In the genomic region with DNA sequence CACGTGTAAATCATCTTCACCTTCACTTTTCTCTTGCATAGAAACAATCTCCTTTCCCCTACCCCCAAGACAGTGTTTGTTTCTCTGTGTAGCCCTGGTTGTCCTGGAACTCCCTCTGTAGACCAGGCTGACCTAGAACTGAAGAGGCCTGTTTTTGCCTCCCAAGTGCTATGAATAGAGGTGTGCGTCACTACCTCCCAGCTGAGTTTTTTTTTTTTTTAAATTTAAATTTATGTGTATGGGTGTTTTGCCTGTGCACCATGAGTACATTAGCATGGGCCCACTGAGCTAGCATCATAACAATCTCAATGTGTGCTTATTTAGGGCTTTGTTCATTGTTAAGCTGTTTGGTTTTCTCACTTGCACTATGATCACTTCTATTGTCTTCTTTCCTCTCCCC, we compare ENCODE assay signal across 24 mouse cellular contexts.
"Had no signal": no experiment of that assay in that cellular context is flagged by ENCODE, and none has a peak within 500 bp of the region (broad histone marks: within the 10 kb centered on the region; RNA-seq: fewer than 3 reads in every experiment).

No protein-coding gene starts in this region.

- H3K27me3 ChIP-seq: heart, embryonic 12.5 days; hindbrain, embryonic 12.5 days; kidney, embryonic 15.5 days; limb, embryonic 13.5 days; limb, embryonic 15.5 days; liver, embryonic 12.5 days had no signal

- H3K4me2 ChIP-seq: heart, embryonic 12.5 days; hindbrain, embryonic 12.5 days; hindbrain, embryonic 14.5 days; kidney, embryonic 15.5 days; limb, embryonic 13.5 days; limb, embryonic 15.5 days; liver, embryonic 12.5 days had no signal

- DNase-seq: gastrocnemius, postnatal 10 days; gastrocnemius, postnatal 25 days; heart, adult 18-20 months; heart, postnatal 10 days; heart, postnatal 4 days; kidney, adult 11 months; kidney, adult 2 months; kidney, adult 9 months; kidney, postnatal 14 days; kidney, postnatal 36 days; left cerebral cortex, postnatal 4 days had no signal

- H3K36me3 ChIP-seq: heart, embryonic 10.5 days; heart, embryonic 12.5 days; hindbrain, embryonic 10.5 days; hindbrain, embryonic 12.5 days; kidney, embryonic 15.5 days; limb, embryonic 13.5 days; limb, embryonic 15.5 days; liver, embryonic 12.5 days had no signal

- H3K9ac ChIP-seq: heart, embryonic 12.5 days; hindbrain, embryonic 12.5 days; hindbrain, embryonic 14.5 days; kidney, embryonic 15.5 days; limb, embryonic 13.5 days; limb, embryonic 15.5 days; liver, embryonic 12.5 days; liver, embryonic 14.5 days had no signal

- ATAC-seq: hindbrain, embryonic 16.5 days; intestine, embryonic 16.5 days; liver, embryonic 12.5 days had no signal

- H3K4me1 ChIP-seq: heart, embryonic 10.5 days; heart, embryonic 12.5 days; hindbrain, embryonic 10.5 days; hindbrain, embryonic 12.5 days; limb, embryonic 13.5 days; limb, embryonic 15.5 days; liver, embryonic 12.5 days had no signal

- H3K9me3 ChIP-seq: heart, embryonic 10.5 days; heart, embryonic 12.5 days; hindbrain, embryonic 10.5 days; hindbrain, embryonic 12.5 days; kidney, embryonic 15.5 days; limb, embryonic 13.5 days; limb, embryonic 15.5 days; liver, embryonic 12.5 days had no signal

- H3K27ac ChIP-seq: heart, embryonic 10.5 days; hindbrain, embryonic 10.5 days; hindbrain, embryonic 12.5 days; hindbrain, embryonic 14.5 days; kidney, embryonic 15.5 days; kidney, postnatal 0 days; limb, embryonic 13.5 days; limb, embryonic 15.5 days; liver, embryonic 12.5 days; liver, embryonic 14.5 days had no signal

- H3K4me3 ChIP-seq: heart, embryonic 10.5 days; heart, embryonic 12.5 days; hindbrain, embryonic 10.5 days; hindbrain, embryonic 12.5 days; kidney, embryonic 15.5 days; limb, embryonic 13.5 days; limb, embryonic 15.5 days; liver, embryonic 12.5 days had no signal
